Mouse (Mus musculus) kidney, postnatal 25 days (tissue): ENCODE results near the gene Exph5.

Experiments used
- DNase-seq, 2 experiments: peaks; one replicate each; pipeline ENCODE4 v3.0.0; 2021; ENCODE audit warnings: mixed read lengths in 2 of 2

Exph5 gene

DNA sequence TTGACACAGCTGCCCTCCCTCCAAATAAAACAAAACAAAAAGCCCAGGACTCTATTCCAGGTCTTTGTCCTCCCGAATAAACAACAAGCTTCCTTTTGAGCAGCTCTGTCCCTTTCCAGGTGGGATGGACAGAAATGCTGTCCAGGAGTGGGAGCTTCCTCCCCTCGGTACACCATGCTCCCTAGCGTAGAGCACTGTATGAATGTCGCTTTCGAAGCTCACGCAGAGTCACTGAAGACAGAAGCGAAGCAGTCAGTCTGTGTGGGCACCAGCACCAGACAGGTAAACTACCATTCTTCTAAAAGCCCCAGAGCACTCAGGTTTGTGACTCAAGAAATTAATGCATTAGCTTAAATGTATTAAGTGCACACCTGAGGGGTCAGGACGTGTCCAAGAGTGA is 20.2 kb downstream of the Exph5 start:
- DNase-seq, result no peak

DNA sequence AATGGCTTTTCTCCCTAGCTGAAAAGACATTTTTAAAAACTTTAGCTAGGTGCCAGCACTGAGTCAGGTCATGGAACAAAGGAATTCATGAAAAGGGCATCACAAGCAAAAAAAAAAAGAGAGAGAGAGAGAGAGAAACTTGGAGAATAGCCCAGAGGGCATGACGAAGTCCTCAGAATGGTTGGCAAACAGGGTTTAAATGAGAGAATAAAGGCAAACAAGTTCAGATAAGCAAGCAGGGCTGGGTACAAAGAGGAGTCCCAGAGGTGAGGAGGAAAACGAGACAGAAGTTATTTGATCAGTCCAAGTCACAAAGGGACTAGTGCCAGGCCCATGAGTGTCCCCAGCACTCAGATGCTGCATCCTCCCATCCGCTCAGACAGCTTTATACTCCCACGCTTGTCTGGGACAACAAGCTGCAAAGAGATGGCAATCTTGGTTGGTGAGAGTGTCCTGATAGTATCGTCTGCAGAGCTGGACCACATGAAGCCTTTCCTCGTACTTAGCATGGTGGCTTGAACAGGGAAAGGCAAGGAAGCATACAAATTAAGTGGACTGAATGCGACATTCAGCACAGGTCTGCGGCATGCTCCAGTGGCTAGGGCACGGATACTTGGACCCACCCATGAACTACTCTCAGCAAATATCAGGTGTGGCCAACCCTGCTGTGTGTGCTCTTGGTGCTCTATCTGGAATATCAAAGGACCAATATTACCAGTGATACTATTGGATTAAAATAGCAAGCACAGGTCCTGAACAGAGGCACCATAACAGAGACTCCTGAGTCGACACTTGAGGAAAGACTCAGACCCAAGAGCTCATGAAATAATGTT is 22.2 kb downstream of the Exph5 start:
- no peak for DNase-seq

DNA sequence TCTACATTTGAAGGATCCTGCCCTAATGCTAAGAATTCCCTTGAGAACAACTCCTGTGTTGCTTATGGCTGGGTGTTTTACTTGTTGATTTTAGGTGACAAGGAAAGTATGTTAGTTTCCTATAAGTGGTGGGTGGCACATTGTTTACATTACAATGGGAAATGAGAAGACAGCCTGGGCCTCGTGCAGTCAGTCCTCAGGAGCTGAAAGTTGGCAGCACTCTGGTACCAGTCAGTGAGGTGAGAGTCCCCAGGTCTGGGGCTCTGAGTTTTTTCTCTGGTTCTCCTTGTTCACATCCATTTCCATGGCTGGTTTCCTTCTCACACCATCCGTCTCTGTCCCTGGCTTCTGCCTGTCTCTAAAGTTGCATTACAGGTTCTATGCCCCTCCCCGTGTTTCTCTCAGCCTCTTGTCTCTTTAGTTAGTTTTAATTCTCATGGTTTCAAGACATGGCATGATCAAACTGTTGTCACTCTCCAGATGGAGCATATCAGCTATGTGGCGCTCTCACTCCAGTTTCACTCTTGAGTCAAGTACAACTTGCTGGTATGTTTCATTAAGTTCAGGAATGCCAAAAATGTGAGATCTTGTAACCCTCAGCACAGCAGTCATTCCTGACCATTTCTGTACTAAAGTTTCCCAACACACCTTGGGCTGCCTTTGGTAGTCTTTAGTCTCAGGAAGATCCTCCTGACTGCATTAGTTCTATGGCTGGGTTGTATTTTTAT is 24.1 kb downstream of the Exph5 start:
- peak; percentile 49 to 60 for DNase-seq

DNA sequence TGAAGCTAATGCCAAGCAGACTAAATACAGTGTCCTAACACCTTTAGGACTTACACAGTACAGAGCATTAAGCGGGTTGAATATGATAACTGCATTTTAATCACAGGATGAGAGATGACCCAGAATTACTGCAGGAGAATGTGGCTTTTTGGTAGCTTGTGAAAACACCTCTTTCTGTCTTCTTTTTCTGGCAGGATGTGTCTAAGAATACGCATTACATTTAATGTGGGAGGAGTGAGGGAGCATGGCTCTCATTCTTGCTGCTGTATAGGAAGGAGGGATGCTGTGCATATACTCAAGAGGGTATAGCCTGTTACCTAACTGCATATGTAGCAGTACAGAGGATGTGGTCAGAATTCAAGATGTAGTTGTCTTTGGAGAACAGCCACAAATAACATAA is 26.7 kb downstream of the Exph5 start:
- DNase-seq, result no peak

DNA sequence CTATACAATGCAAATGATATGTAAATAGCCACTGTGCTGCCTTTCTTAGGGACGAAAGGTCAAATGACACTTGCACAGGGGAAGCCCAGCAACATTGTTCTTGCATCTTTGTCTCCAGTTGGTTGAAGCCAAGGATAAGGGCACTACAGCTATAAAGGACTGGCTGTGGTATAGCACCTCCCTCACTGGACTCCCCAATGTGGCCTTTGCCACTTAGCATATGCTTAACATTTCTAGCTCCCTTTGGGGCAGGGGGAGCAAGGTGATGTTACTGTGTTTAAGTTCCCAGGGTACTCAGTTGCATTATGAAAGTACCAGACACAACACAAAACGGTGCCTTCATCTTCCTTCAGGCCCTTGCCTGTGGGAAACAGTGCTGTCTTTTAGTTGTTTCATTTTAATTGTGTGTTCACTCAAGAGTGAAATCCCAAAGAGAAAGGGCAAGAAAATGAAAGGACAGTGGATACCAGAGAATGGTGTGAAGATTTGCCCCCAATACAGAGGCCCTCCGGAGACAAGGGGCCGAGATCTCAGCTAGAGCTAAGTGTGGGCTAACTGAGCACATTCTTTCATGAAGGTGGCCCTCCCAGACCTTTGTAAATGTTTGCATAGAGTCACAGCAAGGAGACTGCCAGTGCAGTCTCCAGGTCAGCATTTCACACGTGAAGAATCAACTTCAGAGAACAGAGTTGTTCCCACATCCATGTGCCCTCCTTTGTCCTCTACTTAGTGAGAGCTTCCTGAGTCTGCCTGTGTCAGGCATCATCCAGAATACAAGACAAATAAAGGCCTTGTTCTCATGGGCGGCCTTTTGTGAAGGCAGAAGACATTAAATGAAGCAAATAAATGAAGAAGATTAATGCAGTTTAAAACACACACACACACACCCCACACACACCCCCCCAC is 28.1 kb downstream of the Exph5 start:
- no peak for DNase-seq

DNA sequence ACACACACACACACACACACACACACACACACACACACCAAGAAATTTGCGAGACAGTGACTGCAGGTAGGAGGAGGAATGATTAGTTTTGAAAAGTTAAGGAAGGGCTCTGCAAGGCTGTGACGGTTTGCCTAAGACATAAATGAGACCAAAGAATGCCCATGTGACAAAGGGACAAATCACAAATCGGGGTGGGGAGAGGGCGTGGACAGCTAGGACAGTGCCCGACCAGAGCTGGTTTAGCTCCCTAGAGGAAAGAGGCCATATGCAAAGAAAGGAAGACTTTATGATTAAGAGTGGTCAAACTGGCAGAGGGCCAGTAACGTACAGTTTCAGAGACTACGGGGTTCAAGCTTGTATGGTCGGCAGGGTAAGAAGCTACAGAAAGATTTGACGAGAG is 28.8 kb downstream of the Exph5 start:
- DNase-seq, result no peak

DNA sequence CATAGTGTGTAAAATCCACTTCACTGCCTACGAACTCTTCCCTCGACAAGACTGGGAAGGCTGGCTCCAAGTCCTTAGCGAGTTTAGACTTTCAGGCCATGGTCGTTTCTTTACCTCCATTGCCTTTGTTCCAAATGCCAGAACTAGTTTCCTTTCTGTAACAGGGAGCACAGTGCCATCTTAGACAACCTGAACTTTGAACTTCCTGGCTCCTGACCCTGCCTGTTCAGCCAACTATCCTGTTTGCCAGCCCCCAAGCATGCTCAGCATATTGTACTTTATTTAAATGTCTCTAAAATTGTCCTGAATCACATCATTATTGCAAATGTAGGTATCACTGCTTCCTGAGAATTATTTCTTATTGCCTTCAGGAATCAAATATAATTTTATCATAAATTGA is 32.0 kb downstream of the Exph5 start:
- DNase-seq, result peak; percentile 59 to 60

DNA sequence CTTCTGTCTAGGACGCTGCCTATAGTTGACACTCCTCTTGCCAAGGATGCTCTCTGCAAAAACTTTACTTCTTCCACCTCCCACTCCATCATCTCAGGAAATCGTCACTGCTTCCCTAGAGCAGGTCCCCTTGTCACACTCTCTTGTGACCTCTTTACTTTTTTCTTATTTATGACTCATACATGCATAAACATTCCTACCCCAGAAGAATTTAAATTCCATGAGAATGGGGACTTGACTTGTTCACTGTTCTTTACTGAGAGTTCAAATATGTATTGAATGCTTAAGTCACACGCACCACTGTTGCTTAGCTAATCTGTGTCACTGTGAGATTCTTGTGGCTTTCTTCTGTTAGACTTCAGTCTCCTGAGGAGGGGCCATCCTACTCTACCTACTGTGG is 33.7 kb downstream of the Exph5 start:
- no peak for DNase-seq

DNA sequence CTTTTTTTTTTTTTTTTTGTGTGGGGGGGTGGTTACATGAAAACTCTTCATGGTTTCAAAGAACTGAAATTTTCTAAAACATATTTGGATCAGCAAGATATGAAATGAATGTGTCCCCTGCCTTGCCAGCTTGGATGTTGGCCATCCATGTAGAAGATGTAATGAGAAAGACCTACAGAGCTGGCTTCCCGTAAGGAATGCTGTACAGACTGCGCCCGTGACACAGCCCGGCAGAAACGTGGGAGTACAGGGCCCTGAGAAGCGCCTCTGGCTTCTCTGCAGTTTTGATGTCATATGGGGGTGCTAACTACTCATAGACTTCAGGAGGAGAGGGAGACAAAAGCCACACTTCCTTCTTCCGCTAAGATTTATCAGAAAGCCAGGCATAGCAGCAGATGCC is 38.1 kb downstream of the Exph5 start:
- DNase-seq, result no peak

DNA sequence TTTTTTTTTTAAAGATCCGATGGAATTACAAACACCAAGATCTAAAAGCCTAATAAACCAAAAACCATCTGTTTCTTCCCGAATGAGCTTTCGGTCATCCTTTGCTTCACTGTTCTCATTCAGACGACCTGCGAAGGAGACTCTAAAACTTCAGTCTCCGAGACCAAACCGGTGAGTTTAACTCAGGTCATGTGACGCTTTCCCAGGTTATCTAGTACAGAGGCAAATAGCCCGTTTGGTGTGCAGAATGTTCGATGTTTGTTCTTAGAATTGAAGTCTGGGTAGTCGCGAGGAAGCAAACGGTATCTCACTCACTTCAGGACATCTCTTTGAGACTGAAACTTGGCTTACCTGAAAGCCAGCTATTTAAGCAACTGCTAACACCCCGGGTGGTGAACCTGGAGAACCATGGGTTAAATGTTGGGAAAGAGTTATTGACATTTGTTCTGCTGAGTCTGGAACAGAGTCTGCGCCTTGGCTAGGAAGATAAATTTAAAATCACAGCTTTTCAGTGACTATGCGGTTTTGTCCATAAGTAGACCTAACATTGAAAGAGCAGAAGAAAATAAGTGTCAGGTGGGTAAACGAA is 39.0 kb downstream of the Exph5 start:
- no peak for DNase-seq

DNA sequence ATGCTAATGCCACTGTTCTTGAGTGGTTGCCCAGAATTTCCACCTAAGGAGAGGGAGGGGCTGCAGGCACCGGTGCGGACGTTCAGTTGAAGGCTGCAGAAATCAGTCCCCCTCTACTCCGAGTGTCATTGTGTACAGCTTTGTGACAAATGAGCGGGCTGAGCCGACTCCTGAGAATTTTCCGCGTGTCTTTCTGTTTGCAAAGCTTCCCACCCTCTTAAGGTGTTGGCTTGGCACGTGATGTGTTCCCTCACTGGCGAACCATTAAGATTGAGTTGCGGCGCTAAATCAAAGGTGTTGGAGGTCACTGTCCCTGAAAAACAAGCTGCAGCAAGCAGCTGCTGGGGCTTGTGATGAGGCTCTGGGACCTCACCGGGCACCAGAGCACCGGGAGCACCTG is 39.5 kb downstream of the Exph5 start:
- peak; percentile 68 to 81 for DNase-seq

DNA sequence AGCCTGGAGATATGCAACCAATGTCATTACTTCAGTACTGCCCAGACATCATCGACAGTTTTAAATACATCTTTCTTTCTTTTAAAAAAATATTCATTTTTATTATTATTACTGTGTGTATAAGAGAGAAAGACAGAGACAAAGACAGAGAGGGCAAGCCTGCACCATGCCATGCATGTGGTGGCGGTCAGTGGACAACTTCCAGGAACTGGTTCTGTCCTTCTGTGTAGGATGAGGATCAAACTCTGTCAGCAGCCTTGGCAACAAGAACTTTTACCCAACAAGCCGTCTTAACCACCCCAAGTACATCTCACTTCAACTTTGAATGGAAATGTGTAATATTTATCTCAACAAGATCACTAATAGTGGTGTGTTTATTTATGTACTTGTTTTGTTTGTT is 40.5 kb downstream of the Exph5 start:
- DNase-seq, result no peak

DNA sequence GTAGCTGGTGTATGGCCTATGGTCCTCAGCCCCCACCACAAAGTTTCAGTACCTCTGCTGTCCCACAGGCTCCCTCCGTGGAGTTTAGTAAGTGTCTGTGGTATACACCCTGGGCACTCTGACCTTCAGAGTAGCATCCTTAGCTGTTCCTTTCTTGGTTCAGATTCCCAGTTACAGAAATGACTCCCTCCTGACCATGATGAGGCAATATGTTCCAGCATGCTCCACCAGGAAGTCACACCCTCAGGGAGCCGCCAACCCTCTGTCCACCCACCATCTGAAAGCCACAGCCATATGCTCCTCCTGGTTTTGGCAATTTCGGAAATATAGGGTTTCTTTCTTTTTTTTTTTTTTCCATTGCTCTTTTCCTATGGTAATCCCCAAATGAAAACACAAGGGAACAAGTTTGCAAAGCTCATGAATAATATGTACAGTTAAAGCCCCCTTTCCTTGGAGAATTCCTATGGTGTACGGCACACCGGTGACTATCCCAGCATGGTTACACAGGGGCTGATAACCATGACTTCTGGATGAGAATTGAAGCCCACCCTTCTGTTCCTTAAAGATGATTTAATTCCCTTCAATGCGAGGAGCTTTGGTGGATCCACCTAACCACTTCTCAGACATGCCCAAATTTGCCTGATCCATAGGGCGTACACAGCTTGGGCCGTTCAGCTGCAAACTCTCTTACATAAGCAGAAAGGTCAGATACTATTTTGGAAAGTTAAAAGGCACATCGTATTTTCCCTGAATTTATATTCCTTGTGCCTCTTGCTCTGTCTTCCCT is 43.4 kb downstream of the Exph5 start:
- DNase-seq, result no peak

DNA sequence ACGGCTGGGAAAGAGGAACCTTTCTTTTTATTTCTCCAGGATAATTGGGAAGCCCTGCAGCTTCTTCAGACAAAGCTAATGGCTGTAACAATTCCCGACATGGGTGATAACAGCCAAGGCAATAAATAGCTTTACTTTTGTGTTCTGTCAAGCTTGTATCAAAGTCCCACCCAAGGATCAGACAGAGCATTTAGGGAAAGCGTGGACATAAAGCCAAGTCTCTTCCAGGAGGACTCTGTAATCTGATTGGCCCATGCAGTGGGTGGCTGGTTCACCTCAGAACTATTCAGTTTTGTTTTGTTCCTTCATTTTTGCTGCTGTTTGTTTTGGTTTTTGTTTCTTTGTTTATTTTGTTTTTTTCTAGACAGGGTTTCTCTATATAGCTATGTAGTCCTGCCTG is 44.3 kb downstream of the Exph5 start:
- DNase-seq, result no peak

DNA sequence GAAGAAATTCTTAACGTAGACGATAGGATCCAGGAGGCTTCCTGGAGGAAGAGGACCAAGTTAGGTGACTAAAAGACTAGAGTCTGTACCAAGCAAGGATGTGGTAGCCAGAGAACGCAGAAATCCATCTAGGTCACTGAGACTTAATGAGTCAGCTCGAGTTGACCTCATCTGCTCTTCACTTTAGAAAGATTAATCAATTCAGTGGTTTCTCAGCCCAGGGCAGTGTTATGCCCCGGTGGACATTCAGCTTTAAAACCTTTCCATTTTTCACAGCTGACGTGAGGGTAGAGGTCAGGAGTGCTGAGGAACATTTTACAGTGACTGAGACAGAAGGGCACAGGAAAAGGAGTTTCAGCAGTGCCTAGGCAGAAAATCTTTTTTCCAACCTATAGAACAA is 44.9 kb downstream of the Exph5 start:
- no peak for DNase-seq

DNA sequence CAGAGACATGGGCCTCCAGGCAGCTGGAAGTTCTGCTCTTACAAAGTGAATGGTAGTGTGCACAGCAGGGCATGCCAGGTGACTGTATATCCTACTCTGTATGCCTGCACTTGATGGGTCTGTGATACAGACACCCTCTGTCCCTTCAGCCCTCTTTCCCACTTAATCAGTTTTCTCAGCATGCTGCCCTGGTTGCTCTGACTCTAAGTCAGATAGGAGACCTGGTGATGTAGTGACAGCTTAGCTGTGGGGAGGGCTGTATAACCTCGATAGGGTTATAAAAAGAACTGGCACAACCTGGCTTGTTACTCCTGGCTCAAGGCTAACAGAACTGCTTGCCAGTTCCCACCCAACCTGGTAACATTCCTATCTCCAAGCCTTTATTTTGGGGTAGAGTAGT is 47.7 kb downstream of the Exph5 start:
- no peak for DNase-seq

DNA sequence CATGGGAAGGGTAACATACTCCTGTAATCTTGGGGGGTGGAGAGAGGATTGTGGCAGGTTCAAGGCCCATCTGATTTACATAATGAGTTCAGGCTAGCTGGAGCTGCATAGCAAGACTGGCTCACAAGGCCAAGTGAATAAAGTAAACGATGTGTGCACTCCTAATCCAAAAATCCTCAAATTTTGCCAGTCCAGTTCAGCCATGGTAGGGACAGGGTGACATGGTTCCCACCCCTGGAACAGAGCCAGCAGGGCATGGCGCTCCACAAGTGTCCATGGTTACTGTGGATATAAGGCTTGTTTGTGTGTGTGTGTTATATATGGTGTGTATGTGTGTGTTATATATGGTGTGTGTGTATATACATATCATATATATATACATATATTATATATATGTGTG is 48.9 kb downstream of the Exph5 start:
- DNase-seq, result no peak

DNA sequence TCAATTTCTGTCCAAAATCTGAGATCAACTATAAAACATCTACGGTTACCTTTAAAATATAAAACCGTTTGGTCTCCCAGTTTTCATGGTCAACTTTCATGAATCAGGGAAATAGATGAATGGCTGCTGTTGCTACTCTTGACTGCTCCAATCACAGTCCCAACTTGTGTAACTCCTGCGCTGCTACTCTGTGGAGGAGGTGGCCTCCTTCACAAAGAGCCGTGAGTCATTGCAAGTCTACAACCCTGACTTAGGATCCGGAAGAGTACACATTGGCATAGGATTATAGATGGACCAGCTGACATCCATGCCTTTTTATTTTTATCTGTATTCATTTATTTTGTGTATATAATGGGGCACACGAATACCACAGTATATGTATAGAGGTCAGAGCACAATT is 50.4 kb downstream of the Exph5 start:
- no peak for DNase-seq

DNA sequence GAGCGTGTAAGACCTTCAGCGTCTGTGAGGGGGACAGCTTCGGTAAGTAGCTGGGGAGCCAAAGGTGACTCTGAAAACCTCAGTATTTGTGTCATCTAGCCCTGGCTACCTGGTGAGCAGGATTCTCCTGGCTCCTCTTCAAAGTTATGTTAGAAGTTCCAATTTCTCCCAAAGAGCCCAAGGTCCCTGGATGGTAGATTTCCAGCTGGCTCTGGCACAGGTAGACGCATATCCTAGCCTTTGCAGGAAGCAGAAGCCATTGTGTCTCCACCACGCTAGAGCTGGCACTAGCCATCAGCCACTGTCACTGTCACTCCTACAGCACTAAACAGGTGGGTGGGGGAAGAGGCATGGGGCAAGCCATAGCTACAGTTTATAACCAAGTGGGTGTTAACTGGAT is 51.7 kb downstream of the Exph5 start:
- DNase-seq, result no peak

DNA sequence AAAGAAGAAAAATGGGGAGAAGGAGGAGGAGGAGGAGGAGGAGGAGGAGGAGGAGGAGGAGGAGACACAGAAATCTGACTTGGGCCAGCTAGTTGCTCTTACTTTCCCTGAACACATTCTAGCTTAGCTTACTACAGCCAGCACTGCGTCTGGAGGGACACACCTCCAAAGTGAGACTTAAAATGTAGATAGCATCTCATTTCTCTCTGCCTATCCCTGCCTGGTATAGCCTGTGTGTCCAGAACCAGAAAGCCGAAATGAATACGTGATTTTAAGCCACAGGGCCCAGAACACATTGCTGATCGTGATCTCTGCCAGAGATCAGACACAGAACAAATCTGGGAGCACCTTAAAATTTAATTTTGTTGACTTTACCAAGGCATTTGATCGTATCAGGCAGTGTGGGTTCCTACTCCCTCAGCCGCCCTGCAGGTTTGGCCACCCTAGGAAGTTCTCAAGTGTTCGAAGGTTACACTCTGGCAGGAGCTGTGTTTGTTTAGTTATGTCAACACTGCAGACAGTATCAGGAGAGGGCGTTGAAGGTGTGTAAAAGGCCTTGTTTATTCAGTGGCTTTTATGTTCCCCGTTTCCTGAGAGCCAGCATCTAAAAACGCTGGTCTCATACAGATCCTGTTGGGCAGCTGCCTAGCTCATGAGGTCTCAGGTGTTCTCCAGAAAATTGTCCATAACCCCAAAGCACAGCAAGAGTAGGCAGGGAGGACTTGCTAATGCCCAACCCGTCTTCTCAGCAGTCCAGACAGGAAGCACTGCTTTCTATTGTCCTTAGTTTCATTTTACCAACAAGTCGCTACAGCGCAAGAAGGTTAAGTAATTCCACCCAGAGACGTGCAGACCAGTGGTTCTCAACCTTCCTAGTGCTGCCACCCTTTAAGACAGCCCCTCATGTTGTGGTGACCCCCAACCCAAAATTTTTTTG is 55.0 kb downstream of the Exph5 start:
- DNase-seq, result peak in 1 of 2 experiments; percentile 42

DNA sequence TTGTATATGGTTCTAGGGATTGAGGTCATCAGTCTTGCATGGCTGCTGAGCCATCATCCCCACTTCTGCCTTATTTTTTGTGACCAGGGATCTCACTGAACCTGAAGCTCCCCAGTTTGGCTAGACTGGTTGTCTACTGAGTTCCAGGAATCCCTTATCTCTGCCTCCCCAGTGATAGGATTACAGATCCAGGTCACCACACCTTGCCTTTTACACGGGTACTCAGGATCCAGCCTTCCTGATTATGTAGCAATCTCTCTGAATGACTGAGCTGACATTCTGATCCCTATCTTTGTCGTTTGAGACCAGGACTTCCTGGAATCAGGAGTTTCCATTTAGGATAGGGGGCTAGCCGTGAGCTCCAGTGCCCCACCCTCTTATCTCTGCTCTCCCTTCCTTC is 69.9 kb downstream of the Exph5 start:
- DNase-seq, result no peak
